Mouse (Mus musculus) bone marrow, adult 2 months (tissue): Measurements from ENCODE around the gene Tnnc1. TPM values are rescaled to one million over a fixed set of nuclear protein-coding genes. Genes with fewer than 3 reads are reported as not detected.

Experiments used
- H3K27ac ChIP-seq: fragments of 200-500 bp; 2 replicates; pipeline ENCODE4 v1.5.1; 2012; ENCODE audit warnings: low read depth, mild to moderate bottlenecking, control low read depth, inconsistent platforms, low read length; ENCODE audit not compliant: control insufficient read depth, poor library complexity, insufficient read depth
- H3K4me1 ChIP-seq: fragments of 200-500 bp; 2 replicates; pipeline ENCODE4 v1.6.1; 2011; ENCODE audit warnings: low read length; ENCODE audit not compliant: control insufficient read depth, insufficient read depth
- H3K4me3 ChIP-seq: fragments of 200-500 bp; replicated peaks from 2 replicates; pipeline ENCODE3; 2011; ENCODE audit warnings: mild to moderate bottlenecking, low read depth, low read length, control low read depth; ENCODE audit not compliant: control insufficient read depth
- CTCF ChIP-seq: fragments of 200-500 bp; IDR thresholded peaks from 2 replicates; pipeline ENCODE4 v1.5.1; 2011; ENCODE audit warnings: low read length, control low read depth; ENCODE audit not compliant: control insufficient read depth, insufficient read depth
- POLR2A ChIP-seq: fragments of 200-500 bp; IDR thresholded peaks from 2 replicates; pipeline ENCODE4 v1.6.1; 2011; ENCODE audit warnings: low read depth, mild to moderate bottlenecking, control low read depth, low read length, borderline replicate concordance; ENCODE audit not compliant: control insufficient read depth
- WGBS: fragments of 180-500 bp; shearing (Covaris S2); methylation state at CpG from one replicate; pipeline ENCODE4 v1.1.7; 2018; 5-methylcytosine and 5-hydroxymethylcytosine counted together
- polyA plus RNA-seq: library from polyadenylated mRNA; stranded (reverse); fragments of >200 nt; gene quantifications from 2 replicates; pipeline ENCODE4 v1.2.4, GENCODE M21; 2011; ENCODE audit warnings: low replicate concordance; ENCODE audit not compliant: missing spikeins, insufficient read depth, insufficient read length

The Tnnc1 gene
- polyA plus RNA-seq, 1 experiment, result not detected

DNA sequence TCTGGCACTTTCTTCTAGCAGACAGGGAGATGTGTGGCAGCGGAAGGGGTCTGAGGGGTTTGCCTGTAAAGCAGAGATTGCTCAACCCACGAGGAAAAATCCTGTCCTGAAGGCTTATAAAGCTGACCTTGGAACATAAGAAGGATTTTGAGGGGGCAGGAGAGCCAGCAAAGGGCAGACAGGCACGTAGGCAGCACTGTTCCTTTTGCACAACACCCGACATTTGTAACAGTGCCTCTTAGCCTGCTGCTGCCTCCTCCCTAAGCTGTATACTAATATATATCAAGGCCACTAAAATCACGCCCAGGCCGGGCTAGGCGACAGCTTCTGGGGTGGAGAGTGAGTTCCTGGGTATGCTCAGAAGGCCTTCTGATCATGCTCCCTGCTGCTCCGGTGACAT lies 22.3 kb downstream of the Tnnc1 start:
- TF ChIP-seq POLR2A (no peak), CTCF (no peak)
- Histone ChIP-seq H3K27ac (no peak overlapping the region), H3K4me1 (peaks cover 15% of the 10 kb centered on the region), H3K4me3 (no peak overlapping the region)
- 75% methylated on average over 8 of the region's 8 CpGs for WGBS

DNA sequence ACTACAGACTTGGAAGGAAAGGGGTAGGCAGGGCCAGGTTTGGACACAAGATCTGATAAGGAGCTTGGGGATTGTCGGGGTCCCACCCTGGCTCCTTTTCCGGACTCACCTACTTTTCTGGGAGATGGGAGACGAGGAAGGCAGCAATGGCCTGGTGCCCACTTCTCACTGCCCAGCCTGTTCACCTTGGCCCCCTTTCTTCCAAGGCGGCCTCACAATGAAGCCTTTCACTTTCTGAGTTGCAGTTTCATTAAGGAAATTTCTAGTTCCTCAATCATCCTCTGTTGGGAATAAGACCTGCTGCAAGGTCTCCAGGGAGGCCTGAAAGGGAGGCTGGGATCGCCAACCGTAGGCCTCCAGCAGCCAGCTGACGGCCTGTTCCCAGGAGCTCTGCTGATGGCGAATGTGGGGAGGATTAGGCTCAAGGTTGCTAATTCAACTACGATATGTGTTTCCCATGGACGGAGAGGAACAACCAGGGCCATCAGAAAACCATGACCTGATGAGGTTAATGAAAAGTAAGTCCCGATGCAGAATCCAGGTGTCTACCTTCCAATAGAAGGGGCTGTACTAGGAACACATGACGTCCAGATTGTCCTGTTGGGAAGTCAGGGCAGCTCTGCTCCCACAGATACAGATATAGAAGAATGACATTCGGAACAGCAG lies 24.4 kb downstream of the Tnnc1 start:
- Histone ChIP-seq H3K27ac (no peak overlapping the region), H3K4me1 (peaks cover 12% of the 10 kb centered on the region), H3K4me3 (no peak overlapping the region)
- no peak for TF ChIP-seq CTCF
- TF ChIP-seq POLR2A, result no peak
- WGBS, result 72% methylated on average over 13 of the region's 13 CpGs

DNA sequence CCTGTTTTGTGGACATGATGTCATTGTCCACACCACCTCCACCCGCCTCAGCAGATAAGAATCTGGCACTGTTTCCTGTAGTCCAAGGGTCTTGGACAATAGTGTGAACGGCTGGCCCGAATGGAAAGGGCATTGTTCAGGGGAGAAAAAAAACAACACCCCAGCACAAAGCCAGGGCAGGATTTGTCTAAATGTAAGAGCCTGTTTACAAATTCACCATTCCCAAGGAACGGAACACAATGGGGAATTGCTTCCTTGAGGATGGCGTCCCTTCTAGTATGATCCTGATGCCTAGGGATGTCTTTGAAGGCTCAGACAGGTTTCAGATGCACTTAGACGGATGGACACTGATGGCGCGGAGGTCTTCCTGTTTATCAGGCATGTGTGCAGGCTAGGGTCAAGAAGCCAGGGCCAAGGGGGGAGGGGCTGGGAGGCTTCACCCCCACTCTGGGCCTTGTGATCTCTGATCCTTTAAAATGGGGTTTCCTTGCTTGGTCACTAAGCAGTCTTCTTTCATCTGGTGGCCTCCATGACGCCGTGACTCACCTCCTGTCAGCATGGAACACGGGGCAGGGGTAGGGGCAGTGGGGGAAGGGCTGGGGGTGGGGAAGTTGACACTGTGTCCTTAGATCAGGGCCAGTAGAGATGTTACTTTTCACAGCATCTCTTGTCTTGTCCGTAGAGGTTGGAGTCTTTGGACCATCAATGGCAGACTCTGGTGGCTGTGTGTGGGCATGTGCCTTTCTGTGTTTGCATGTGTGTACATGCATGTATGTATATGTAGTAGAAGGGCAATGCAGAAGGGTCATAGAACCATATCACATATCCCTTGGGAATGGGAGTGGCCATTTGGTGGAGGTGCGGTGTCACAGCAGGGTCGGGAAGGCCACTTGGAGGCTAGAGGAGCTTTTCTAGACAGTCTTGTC lies 25.2 kb downstream of the Tnnc1 start:
- no peak overlapping the region for H3K27ac ChIP-seq
- 77% methylated on average over 14 of the region's 14 CpGs for WGBS
- peaks cover 6% of the 10 kb centered on the region for H3K4me1 ChIP-seq
- H3K4me3 ChIP-seq, result no peak overlapping the region
- TF ChIP-seq CTCF (no peak), POLR2A (no peak)

DNA sequence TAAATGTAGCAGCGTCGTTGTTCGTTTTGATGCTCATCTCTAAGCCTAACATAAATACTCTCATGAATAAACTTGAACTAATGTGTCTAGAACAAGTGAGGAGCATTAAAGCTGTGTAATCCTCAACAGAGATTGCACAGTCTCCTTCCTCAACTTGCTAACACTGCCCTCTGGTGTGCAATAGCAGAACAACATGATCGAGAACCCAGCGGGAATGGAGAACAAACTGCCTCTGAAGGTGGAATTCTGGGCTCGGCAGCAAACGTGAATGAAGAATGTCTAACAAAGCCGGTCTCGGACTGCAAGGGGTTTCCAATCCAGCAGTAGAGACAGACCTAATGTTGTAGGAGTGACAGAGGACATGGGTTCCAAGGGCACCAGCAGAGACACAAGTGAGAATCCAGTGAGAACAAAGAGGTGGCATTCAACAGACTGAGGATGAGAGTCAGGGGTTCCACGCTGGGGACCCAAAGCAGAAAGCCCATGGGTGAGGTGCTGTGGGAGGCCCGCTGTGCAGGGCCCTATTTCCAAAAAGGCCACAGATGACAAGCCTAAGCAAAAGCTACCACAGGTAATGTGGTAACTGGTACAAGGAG lies 26.0 kb downstream of the Tnnc1 start:
- Histone ChIP-seq H3K27ac (no peak overlapping the region), H3K4me3 (no peak overlapping the region), H3K4me1 (no peaks in the 10 kb centered on the region; the same call in 1 of the 2 replicates)
- 11% methylated on average over 11 of the region's 11 CpGs for WGBS
- TF ChIP-seq POLR2A, result no peak
- TF ChIP-seq CTCF, result peak; percentile 63

DNA sequence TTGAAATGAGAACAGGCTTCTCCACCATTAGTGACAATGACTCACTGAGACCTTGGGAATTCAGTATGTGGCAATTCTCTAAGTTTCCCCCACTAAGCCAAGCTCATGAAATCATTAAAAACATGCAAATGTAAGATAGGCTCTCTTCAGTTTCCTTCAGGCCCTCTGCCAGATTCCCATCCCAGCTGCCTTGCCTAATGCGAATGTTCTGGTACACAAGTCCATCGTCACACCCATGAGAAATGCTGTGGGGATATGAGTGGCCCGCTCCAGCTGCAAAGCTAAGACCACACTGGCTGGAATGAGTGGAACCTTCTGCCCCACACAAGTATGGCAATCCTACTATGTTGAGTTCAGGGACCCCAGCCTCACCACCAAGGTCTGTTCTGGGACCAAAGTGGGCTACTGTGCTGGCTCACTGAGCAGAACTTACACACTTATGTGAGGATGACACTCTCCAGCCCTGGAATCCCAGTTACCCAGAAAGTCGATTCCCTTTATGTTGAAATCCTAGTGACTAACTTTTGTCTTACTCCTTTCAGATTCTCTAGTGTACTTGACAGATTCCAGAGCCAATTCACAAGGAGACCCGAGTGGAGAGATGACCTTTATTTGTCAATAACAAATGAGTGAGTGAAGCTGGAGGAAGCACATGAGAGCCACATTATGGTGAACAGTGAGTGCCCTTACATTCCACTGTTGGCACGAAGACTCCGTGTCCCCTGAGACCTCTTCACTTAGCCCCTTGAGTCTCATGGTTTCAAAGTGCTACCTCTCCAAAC lies 29.2 kb downstream of the Tnnc1 start:
- WGBS, result 80% methylated on average over 7 of the region's 7 CpGs
- no peak overlapping the region for H3K4me3 ChIP-seq
- TF ChIP-seq CTCF (no peak), POLR2A (no peak)
- no peaks in the 10 kb centered on the region; the same call in 1 of the 2 replicates for H3K4me1 ChIP-seq
- H3K27ac ChIP-seq, result no peak overlapping the region

DNA sequence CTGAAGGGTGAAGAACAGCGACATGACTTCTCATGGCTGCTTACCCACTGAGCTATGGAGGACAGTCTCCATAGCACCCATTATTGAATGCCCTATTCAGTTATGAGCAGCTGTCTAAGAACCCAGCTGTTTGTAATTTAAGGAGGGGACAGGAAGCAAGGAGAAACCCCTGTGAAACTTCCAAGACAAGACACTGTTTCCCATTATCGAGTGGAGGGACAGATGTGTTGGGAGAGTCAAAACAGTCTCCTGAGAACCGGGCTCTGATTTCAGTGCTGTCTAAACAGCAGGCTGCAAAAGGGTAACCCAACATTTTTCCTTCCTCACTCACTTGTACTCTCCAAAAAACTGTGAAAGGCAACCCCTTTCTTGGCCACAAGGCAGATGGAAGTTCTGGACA lies 32.4 kb downstream of the Tnnc1 start:
- TF ChIP-seq POLR2A, result no peak
- TF ChIP-seq CTCF, result no peak
- Histone ChIP-seq H3K4me3 (no peak overlapping the region), H3K27ac (no peak overlapping the region), H3K4me1 (no peaks in the 10 kb centered on the region)
- 80% methylated on average over 3 of the region's 3 CpGs for WGBS

DNA sequence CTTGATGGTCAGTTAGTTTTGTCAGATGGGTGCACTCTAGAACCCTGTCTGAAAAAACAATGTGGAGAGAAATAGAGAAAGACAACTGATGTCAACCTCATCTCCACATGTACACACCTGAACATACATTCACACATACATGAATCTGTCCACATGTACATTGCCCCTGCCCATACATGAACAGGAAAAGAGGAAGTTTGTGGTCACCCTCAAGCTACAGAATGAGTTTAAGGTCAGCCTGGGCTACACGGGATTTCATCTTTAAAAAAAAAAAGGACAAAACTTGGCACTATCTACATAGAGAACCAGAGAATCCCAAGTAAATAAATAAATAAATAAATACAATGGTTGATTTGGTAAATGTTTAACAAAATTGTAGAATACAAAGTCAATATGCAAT lies 36.7 kb downstream of the Tnnc1 start:
- TF ChIP-seq POLR2A (no peak), CTCF (no peak)
- H3K27ac ChIP-seq, result no peak overlapping the region
- H3K4me3 ChIP-seq, result no peak overlapping the region
- H3K4me1 ChIP-seq, result no peaks in the 10 kb centered on the region; the same call in 1 of the 2 replicates
- 4% methylated on average over 1 of the region's 1 CpGs for WGBS
